Mouse (Mus musculus): Measurements from ENCODE around the gene Gm9803.

Gm9803 gene

DNA sequence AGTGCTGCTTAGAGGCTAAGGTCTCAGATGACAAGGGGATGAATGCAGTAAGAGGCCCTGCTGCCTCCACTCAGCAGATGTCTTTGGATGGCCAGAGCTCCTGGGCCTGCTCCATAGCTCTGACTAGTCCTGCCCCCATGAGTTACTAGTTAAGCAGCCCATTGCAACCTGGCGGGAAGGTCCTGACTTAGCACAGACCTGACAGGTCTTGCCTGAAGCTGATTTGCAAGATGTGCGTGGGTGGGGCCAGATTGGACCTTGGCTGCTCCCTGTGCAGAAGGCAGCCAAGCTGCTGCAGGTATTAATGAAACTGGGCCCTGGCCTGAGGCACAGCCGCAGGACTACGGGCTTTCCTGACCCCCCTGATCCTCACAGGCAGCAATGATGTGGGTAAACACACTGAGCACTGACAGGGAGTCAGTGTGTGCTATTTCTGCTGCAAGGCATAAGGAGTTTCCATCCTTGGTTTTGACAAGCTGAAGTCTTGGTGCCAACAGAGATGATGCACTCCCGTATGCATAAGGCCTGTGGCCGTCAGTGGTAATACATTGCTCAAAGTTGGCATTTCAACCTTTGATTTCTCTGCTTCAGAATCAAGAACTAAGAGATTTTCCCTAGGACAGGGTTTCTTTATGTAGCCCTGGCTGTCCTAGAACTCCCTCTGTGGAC is 6.8 kb upstream of the Gm9803 start:
- DNase-seq (ENCODE audit: low read depth), result no peak

GRCm38 (mm10) chr10:43517836-43518235 is 6.0 kb upstream of the Gm9803 start:
- DNase-seq (ENCODE audit: low read depth), result no peak

DNA sequence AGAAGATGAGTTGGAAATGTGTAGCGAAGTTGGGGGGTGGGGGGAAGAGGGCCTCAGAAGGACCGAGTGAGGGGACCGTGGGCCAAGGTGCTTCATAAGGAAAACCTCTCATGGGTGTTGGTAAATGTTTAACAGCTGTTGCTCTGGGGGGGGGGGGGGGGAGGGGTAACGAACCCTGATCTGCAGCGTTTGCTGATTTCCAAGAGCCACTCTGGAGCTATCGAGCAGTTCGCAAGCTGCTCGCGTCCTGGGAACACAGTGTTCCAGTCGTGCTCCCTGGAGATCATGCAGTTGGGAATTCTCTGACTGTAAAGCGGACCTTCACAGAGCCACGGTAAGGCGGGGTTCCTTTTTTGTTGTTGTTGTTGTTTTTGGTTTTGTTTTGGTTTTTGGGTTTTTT is 5.5 kb upstream of the Gm9803 start:
- no peak for DNase-seq (ENCODE audit: low read depth)

DNA sequence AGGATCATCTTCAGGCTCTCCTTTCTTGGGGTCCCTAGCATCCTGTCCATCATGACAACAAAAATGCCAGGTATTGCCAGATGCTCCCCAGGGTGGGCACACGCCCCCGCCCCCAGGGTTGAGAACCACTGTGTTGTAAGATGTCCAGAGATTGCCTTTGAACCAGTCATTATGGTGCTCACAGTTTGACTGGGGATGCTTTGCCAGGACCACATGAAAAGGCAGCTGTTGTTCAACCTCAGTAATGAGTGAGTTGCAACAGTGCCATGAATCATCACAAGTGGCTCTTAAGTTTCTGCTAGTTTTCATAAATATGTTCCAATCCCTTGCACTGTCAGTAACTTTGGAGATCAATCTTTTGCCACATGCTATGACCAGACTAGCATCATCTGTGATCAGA is 3.9 kb upstream of the Gm9803 start:
- DNase-seq (ENCODE audit: low read depth), result no peak

DNA sequence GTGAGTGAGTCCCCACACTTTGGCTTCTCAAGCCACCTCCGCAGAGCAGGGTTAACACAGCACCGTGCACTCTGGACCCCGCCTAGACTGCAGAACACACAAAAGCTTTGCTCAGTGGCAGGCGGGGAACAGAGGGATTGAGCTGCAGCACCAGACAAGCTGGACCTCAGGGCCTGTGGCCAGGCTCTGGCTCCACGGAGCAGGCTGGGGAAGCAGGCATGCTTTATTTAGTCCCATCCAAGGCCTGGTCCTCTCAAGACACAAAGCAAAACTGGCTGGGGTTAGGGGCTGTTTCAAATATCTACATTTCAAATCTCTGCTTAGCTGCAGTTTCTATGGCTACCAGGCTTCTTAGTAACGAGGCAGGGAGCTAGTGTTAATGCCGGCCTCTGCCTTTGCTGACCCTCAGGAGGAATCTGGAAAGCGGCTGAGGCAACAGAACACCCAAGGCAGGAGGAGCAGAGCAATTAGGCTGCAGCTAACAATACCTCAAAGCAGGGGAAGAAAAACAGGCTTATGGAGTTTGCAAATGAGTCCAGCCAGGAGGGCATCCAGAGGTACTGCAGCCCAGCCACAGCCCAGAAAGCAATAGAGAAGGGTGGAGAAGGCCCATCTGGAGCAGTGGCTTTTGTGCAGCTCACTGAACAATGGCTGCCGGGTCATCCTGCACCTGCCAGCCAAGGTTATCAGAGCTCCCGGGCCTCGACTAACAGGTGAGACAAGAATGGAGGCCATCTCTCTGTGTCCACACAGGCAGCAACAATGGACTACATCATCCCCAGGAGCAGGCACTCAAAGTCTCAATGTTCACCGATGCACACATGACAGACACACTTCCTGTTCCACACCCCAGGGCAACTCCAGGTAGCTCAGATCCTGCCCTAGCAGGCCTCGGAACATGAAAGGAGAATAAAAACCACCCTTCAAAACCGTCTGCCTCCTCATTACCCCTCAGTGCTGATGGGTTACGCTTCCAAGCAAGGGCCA is 3.7 kb downstream of the Gm9803 start:
- DNase-seq (ENCODE audit: low read depth), result no peak

DNA sequence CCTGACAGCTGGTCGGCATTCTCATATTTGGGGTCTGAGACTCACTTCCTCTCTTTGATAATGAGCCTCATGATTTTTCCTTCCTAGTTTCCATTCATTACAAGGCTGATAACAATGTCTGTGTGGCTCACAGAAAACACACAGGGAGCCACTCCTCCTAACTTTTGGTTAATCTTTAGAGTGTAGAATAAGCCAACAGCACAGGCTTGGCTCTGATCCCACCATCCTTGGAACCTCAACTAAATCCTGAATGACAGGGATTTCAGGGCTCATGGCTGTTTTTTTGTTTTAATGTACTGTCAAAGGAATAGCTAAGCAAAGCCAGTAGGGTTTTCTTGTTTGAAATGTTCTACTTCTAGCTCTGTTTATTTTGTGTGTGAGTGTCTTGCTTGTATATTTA is 10.5 kb downstream of the Gm9803 start:
- no peak for DNase-seq (ENCODE audit: low read depth)

DNA sequence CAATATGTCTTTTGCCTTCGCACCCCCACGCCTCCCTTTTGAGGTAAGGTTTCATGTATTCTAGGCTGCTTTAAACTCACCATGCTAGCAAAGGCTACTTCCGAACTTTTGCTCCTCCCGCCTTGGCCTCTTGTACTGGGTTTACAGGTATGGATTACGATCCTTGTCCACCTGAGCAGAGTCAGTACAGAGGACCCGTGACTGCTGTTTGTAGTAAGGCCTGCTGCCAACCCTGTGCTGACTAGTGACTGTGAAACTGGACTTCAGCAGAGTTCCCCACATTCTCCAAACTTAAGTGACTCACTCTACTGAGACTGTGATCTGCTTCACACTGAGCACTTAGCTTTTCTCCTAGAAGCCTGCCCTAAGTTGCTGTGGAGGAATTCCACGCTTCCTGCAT is 13.8 kb downstream of the Gm9803 start:
- DNase-seq (ENCODE audit: low read depth), result no peak

DNA sequence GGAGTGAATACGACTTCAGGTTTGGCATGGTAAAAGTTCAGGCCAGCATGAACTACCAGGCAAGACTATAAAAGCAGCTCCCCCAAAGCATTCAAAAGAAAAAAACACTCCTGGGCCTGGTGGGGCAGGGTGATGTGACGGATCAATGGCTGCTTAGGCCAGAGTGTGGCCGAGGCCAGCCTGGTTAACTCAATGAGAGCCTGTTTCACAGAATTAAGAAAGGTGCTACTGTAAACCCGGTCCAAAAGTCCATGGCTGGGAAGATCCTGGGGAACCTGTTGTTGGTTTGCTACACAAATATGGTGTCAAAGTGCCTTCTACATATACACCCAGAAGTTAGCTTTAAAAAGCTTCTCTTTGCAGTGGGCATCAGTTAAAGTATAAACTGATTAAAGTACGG is 14.9 kb downstream of the Gm9803 start:
- no peak for DNase-seq (ENCODE audit: low read depth)

GRCm38 (mm10) chr10:43539746-43540310 is 15.9 kb downstream of the Gm9803 start:
- peak; percentile 6 for DNase-seq (ENCODE audit: low read depth)

DNA sequence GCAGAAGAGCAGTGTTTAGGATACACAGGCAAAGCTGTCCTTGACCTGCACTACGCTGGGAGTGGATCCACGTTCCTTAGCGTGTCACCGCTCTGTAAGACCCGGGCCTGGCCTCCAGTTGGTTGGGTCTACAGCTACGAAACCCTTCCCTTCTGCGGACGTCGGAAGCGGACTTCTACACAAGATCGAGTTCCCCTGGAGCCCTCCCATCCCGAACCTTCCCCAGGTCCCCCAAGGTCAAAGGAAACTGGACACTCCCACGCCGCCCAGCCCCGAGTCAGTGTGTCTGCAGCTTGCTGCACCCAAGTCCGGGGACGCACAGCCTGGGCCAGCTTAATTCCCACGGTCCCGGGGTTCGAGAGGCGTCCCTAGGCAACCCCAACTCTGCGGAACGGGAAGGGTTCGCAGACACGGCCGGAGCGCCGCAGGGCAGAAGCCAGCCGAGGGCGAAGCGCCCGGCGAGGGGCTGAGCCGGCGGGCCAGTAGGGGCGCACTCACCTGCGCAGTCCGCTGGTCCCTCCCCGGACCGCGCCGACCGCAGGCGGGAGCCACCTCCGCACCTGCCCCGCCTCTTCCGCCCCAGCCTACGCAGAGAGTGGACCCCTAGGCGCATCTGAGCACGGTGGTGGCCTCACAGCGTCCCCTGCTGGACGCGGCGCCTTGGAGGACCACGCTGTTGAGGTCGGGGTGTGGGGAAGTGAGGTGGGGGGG is 16.7 kb downstream of the Gm9803 start, which contains the start of gene 1700021F05Rik:
TSS of gene 1700021F05Rik (minus strand) at position 553 of the 711 bp plus-strand sequence.
- peak; percentile 95 for DNase-seq (ENCODE audit: low read depth)

DNA sequence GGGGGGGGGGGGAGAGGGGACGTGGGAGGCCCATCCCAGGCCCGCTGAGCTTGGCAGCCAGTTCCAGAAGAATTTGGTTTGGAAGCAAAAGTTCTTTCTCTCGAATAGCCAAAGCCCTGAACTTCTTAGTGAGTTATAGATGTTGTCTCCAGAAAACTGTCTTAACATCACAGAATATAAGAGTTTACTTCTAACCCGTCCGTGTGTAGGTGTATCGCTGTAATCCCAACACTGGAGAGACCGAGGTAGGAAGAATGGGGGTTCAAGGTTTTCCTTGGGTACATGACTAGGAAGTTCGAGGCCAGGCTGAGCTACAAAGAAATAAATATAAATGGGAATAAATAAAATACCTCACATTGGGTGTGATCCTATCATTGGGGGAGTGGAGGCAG is 17.3 kb downstream of the Gm9803 start:
- DNase-seq (ENCODE audit: low read depth), result no peak

DNA sequence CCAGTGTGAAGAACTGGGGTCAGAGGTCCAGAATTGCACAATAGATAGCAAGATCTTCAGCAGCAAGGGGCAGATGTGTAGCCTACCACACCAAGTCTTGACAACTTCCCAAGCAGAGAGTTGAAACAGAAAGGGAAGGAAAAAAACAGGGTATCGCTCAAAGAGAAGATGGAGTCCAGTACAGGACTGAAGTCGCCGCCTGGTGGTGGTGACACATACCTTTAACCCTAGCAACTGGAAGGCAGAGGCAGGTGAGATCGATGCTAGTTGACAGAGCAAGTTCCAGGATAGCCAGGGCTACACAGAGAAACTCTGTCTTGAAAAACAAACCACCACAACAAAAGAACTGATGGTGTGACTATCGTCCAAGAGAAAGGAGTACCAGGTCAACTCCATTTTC is 25.5 kb downstream of the Gm9803 start:
- DNase-seq (ENCODE audit: low read depth), result no peak

DNA sequence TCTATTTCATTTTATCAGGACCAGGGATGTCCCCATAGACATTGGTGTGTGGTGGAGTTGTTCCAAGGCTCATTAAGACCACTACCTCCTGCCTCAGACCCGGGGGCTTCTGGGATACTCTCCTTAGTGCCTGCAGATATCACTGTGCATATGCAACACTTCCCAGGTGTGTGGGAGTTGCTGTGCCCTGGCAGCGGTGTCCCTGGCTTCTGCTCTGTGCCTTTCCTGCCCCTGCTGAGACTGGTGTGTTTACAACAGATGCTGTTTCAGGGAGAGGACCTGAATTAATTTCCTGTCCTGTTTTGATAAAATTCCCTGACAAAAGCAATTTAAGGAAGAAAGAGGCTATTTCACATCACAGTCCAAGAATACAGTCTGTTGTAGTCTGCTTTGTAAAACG is 27.0 kb downstream of the Gm9803 start:
- DNase-seq (ENCODE audit: low read depth), result no peak

GRCm38 (mm10) chr10:43551388-43551787 is 27.5 kb downstream of the Gm9803 start:
- DNase-seq (ENCODE audit: low read depth), result no peak

DNA sequence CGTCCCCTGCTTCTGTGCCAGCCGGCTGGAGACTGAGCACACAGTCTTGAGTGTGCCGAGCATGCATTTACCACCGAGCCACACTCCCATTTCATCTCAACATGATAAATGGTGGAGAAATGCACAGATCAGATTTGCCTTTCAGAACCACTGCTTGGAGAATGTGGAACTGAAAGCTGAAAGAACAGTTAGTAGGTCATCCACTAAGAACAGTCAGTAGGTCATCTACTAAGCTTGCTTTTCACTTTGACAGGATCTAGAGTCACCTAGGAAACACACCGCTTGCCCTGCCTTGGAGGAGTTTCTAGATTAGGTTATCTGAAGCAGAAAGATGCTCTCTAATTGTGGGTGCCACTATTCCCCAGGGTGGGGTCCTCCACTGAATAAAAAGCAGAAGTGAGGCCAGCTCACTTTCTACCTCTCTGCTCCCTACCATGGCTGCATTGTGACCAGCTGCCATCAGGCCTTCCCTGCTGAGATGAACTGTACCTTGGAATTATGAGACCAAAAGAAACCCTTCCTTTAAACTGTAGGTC is 33.8 kb downstream of the Gm9803 start:
- DNase-seq (ENCODE audit: low read depth), result no peak

DNA sequence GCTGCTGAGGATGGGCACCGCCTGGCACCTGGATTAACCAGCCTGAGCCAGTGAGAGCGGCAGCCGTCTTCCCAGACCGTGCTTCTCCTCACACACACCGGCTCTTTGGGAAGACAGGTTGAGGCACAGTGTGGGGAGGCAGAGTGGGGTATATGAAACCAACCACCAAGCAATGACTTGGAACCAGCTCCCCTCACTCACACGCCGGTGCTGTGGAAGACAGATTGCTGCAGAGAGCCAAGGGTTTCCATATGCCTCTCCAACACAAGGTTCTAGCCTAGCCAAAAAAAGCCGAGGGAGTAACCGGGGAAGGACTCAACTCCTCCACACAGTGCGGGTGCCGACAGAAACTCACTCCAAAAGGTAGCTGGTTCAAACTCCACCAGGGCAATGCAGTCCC is 35.4 kb downstream of the Gm9803 start:
- DNase-seq (ENCODE audit: low read depth), result no peak

DNA sequence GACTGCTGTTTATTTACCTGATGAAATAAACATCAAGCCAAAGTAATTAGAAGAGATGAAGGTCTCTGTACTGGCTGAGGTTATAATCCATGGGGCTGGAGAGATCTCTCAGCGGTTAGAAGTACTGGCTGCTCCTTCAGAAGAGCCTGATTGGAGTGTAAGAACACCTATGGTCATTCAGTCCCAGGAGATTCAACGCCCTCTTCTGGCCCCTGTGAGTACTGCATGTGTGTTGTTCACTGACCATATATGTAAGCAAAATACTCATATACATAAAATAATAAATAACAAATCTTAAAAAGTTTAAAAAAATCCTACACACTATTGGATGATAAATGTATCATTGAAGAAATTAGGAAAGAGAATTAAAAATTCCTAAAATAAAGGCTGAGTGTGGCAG is 36.9 kb downstream of the Gm9803 start:
- DNase-seq (ENCODE audit: low read depth), result no peak

- DNase-seq (ENCODE audit: low read depth), result no peak
Measured at GRCm38 (mm10) chr10:43561311-43561710, 37.4 kb downstream of the Gm9803 start.
